Mouse (Mus musculus) layer of hippocampus, postnatal 36 days (tissue): Measurements from ENCODE around the gene Phlda1. TPM values are rescaled to one million over a fixed set of nuclear protein-coding genes. Genes with fewer than 3 reads are reported as not detected.

Experiments
- DNase-seq, 2 experiments: peaks; one replicate each; pipeline ENCODE4 v3.0.0; 2022
- total RNA-seq, 2 experiments: library from RNA; stranded (reverse); gene quantifications; 2 replicates each; pipeline ENCODE4 v1.2.3; 2021

Gene Phlda1
- total RNA-seq, 2 experiments from 2014 or later = 18.1 to 19.1 TPM

- no peak for DNase-seq
Measured at GRCm38 (mm10) chr10:111530398-111530797, 24.3 kb downstream of the Phlda1 start.

DNA sequence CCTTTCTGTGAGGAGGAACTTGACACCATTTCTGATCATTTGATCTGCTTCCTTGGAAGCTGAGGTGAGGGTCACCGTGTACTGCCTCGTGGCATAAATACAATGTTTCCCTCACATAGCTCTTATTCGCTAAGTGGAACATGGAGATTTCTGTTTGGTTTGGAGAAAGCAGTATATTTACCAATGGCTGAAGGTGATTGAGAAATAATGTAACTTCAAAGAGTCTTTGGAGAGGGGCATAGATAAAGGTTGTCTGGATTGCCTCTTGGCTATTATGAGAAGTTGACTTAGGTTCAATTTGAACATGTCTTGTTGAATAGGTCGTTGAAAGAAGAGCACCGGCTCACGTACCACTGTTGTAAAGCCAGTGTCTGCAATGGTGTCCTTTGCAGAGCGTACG is 28.6 kb downstream of the Phlda1 start:
- no peak for DNase-seq

DNA sequence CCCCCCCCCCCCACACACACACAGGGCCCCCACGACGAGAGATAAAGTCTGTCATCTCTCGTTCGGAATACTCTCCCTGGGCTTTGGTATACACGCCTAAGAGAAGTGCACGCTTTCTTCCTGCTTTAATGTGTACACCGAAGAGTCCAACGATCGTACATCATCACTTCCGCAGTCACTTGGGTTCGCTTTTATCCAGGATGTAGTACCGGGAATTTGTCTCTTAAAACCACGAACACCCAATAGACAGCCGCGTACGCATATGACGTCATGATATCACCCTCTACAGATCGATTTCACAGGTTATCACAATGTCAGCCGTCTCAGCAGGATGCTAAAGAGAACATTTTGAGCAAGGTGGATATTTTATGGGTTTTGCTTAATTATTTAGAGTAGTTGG is 31.3 kb downstream of the Phlda1 start:
- DNase-seq = no peak

GRCm38 (mm10) chr10:111539724-111540324 is 33.7 kb downstream of the Phlda1 start:
- peak in 1 of 2 experiments; percentile 35 for DNase-seq

GRCm38 (mm10) chr10:111540678-111541077 is 34.6 kb downstream of the Phlda1 start:
- DNase-seq = no peak

DNA sequence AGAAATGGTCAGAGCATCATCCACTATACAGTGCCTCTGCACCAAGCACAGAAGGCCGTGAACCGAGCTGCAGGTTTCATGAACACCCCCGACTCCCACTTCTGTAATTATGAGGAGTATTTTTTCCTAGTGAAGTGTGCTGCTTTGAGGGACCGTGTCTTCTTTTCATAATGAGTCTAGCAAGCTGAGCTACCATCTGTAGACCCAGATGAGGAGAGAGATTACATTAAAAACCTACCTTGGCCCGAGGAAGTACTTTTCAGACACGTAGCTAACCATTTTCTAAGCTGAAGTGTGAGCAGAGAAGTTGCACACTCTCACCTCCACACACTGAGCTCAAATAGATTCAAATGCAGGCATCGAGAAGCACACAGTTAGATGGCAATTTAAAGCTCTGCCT is 37.0 kb downstream of the Phlda1 start:
- DNase-seq = no peak

GRCm38 (mm10) chr10:111543781-111544260 is 37.7 kb downstream of the Phlda1 start:
- no peak for DNase-seq

DNA sequence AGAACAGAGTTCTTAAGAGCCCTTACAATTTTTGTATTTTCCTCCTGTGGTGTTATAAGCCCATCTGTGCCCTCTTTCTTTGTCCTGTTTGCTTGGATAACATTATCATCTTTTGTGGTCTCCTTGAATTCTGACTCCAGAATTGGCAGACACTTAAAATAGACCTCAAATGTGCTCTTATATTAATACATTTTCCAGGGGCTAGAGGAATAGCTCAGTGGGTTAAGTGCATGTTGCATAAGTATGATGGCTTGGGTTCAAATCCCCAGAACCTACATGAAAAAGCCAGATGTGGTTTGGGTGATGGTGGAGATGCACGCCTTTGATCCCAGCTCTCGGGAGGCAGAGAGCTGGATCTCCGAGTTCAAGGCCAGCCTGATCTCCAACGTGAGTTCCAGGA is 38.2 kb downstream of the Phlda1 start:
- DNase-seq = no peak

GRCm38 (mm10) chr10:111545648-111546047 is 39.6 kb downstream of the Phlda1 start:
- no peak for DNase-seq

GRCm38 (mm10) chr10:111547881-111548372 is 41.8 kb downstream of the Phlda1 start:
- no peak for DNase-seq

GRCm38 (mm10) chr10:111550075-111550695 is 44.1 kb downstream of the Phlda1 start:
- DNase-seq = no peak

- DNase-seq = no peak
Measured at GRCm38 (mm10) chr10:111553695-111554094, 47.6 kb downstream of the Phlda1 start.

DNA sequence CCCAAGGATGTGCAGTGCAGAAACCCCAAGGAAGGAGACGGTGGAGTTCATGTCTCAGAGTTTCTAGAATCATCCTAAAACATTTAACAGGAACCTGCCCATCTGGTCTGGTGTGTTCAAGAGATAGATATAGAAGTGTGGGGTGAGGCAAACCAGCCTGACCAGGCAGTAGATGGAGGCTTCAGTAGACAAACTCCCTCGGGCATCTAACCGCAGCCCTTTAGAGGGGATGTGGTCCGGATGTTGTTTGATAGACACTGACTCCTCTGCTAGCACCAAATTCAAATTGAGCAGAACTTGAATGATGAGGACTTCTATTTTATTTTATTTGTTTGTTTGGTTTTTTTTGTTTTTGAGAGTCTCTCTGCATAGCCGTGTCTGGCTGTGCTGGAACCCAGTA is 48.6 kb downstream of the Phlda1 start:
- DNase-seq = no peak

DNA sequence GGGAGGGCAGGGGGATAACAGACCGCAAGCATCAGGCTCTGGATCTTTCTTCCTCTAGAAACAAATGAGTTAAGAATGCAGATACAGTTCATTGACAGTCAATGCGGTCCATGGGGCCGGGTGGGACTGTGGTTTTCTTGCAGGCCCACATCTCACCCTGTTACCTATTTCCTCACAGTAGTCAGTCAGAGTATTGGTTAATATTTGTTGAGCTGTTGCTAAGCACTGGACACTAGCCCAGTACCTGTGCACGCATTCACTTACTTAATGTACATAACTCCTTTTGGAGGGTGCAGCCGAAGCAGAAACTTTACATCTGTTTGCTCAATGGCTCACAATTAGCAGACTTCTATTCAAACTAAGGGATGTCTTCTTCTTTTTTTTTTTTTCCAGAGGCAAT is 52.1 kb downstream of the Phlda1 start:
- no peak for DNase-seq

Other genes starting within 250 kb of the Phlda1 start
- 1 to 10 TPM; 4.5 to 5.6 TPM for gene Bbs10, start 207.6 kb upstream of the Phlda1 start, total RNA-seq
- gene Nap1l1, start 33.1 kb upstream of the Phlda1 start, total RNA-seq = 100 to 1,000 TPM; 156 to 179 TPM